Comparison of ENCODE assay signal across 13 mouse cellular contexts in the genomic region with DNA sequence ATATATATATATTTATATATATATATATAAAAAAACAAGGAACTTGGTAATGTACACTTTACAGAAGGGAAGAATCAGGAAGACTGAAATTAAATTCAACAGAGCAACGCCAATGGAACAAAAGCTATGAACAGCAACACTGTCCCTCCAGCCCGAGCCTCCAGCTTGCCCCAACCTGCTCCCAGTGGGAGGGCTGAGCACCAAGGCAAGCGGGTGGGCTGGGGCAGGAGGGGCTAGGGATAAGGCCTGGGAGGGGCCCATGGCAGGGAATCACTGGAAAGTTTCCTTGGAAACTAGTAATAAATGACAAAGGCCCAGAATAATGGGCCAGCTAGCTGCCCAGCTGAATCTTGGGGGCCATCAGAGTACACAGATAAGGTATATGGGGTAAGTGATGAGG. TPM values are rescaled to one million over a fixed set of nuclear protein-coding genes. Genes with fewer than 3 reads are reported as not detected.
A peak's percentile ranks its signal among the peaks of the same experiment; 100 is the strongest.
DNase-seq lines count a peak whose midpoint lies in the region; ATAC-seq and TF ChIP-seq lines count a peak whose summit lies in the region.
"Had no signal": no experiment of that assay in that cellular context is flagged by ENCODE, and none has a peak within 500 bp of the region (broad histone marks: within the 10 kb centered on the region; RNA-seq: fewer than 3 reads in every experiment).

No protein-coding gene starts in this region.

- 0 out of 2 replicates have a peak, but pooled peaks have one; percentile 51 for ATAC-seq in intestine, embryonic 14.5 days (replicated peaks; ENCODE audit: low FRiP score, low TSS enrichment, low read depth)
- no peak for ATAC-seq in intestine, postnatal 0 days
- no peak for ATAC-seq in embryonic facial prominence, embryonic 12.5 days (ENCODE audit: insufficient number of reproducible peaks, insufficient read depth, low FRiP score, low TSS enrichment)
- 0 out of 2 replicates have a peak, but pooled peaks have one; percentile 8 for ATAC-seq in intestine, embryonic 15.5 days
- ATAC-seq in monocyte, adult 5-6 weeks (replicated peaks; ENCODE audit: insufficient number of reproducible peaks, low FRiP score, low TSS enrichment, poor library complexity, severe bottlenecking): no peak

- DNase-seq in intestine, embryonic 14.5 days (ENCODE audit: low spot score): no peak
- DNase-seq in thymus, postnatal 0 days (ENCODE audit: low spot score): no peak
- DNase-seq: cerebellum, adult 8-10 months; gastrocnemius, postnatal 25 days; kidney, adult 2 months; lung, postnatal 4 days; right cerebral cortex, postnatal 25 days had no signal

- no peak overlapping the region for H3K9ac ChIP-seq in intestine, embryonic 14.5 days (ENCODE audit: low read length)
- no peak overlapping the region for H3K9ac ChIP-seq in intestine, postnatal 0 days (ENCODE audit: low read depth, low read length)
- H3K9ac ChIP-seq in embryonic facial prominence, embryonic 12.5 days: no peak overlapping the region
- no peak overlapping the region for H3K9ac ChIP-seq in intestine, embryonic 15.5 days
- H3K9ac ChIP-seq: embryonic facial prominence, embryonic 15.5 days had no signal

- no peak overlapping the region for H3K4me3 ChIP-seq in intestine, embryonic 14.5 days (ENCODE audit: low read depth, low read length)
- H3K4me3 ChIP-seq in intestine, postnatal 0 days (ENCODE audit: low read depth, low read length): no peak overlapping the region
- no peak overlapping the region for H3K4me3 ChIP-seq in bone marrow macrophage, adult 2 months (ENCODE audit: insufficient read depth, low read length)
- H3K4me3 ChIP-seq in embryonic facial prominence, embryonic 12.5 days: no peak overlapping the region
- no peak overlapping the region for H3K4me3 ChIP-seq in intestine, embryonic 15.5 days (replicated peaks)
- H3K4me3 ChIP-seq: embryonic facial prominence, embryonic 15.5 days had no signal

- H3K9me3 ChIP-seq in intestine, embryonic 14.5 days (ENCODE audit: control insufficient read depth, low read length): no peaks in the 10 kb centered on the region
- no peaks in the 10 kb centered on the region for H3K9me3 ChIP-seq in intestine, postnatal 0 days (ENCODE audit: control insufficient read depth)
- H3K9me3 ChIP-seq in embryonic facial prominence, embryonic 12.5 days: no peaks in the 10 kb centered on the region
- H3K9me3 ChIP-seq in intestine, embryonic 15.5 days: no peaks in the 10 kb centered on the region
- H3K9me3 ChIP-seq: embryonic facial prominence, embryonic 15.5 days had no signal

- H3K36me3 ChIP-seq in intestine, embryonic 14.5 days (ENCODE audit: control insufficient read depth, insufficient read depth, low read length): peaks cover 79% of the 10 kb centered on the region
- peaks cover 52% of the 10 kb centered on the region for H3K36me3 ChIP-seq in intestine, postnatal 0 days (ENCODE audit: control insufficient read depth, insufficient read depth)
- peaks cover 79% of the 10 kb centered on the region for H3K36me3 ChIP-seq in embryonic facial prominence, embryonic 12.5 days
- H3K36me3 ChIP-seq in intestine, embryonic 15.5 days: peaks cover 24% of the 10 kb centered on the region

- no peak for TF ChIP-seq CTCF in intestine, postnatal 0 days (IDR thresholded peaks at IDR 0.05; ENCODE audit: low read depth)
- TF ChIP-seq CTCF in bone marrow macrophage, adult 2 months (IDR thresholded peaks at IDR 0.05; ENCODE audit: low read depth, low read length): no peak

- H3K27me3 ChIP-seq in intestine, embryonic 14.5 days (replicated peaks; ENCODE audit: control insufficient read depth, insufficient read depth, low read length): no peaks in the 10 kb centered on the region
- H3K27me3 ChIP-seq in intestine, postnatal 0 days (replicated peaks; ENCODE audit: control insufficient read depth, insufficient read depth, low read length): no peaks in the 10 kb centered on the region
- H3K27me3 ChIP-seq in embryonic facial prominence, embryonic 12.5 days: no peaks in the 10 kb centered on the region
- H3K27me3 ChIP-seq in intestine, embryonic 15.5 days (replicated peaks): no peaks in the 10 kb centered on the region
- H3K27me3 ChIP-seq: embryonic facial prominence, embryonic 15.5 days had no signal

- WGBS in intestine, embryonic 14.5 days: 58% methylated on average over 3 of the region's 3 CpGs
- WGBS in intestine, postnatal 0 days: 57% methylated on average over 3 of the region's 3 CpGs
- WGBS in embryonic facial prominence, embryonic 12.5 days: 50% methylated on average over 3 of the region's 3 CpGs
- 57% methylated on average over 3 of the region's 3 CpGs for WGBS in intestine, embryonic 15.5 days

- no peaks in the 10 kb centered on the region for H3K4me1 ChIP-seq in intestine, embryonic 14.5 days (replicated peaks; ENCODE audit: control insufficient read depth, insufficient read depth, low read length)
- H3K4me1 ChIP-seq in intestine, postnatal 0 days (replicated peaks; ENCODE audit: control insufficient read depth, insufficient read depth, low read length): no peaks in the 10 kb centered on the region
- H3K4me1 ChIP-seq in bone marrow macrophage, adult 2 months (ENCODE audit: control insufficient read depth, insufficient read depth, low read length): peaks cover 36% of the 10 kb centered on the region
- peaks cover 4% of the 10 kb centered on the region; the same call in 1 of the 2 replicates for H3K4me1 ChIP-seq in embryonic facial prominence, embryonic 12.5 days
- peaks cover 5% of the 10 kb centered on the region; the same call in 1 of the 2 replicates for H3K4me1 ChIP-seq in intestine, embryonic 15.5 days (replicated peaks)

- H3K27ac ChIP-seq in intestine, embryonic 14.5 days (ENCODE audit: low read depth): 0 out of 2 replicates have a peak overlapping the region, but pooled peaks have one; percentile 16
- H3K27ac ChIP-seq in intestine, postnatal 0 days (ENCODE audit: low read depth, low read length): no peak overlapping the region
- peak overlapping the region; percentile 32 for H3K27ac ChIP-seq in bone marrow macrophage, adult 2 months (ENCODE audit: insufficient read depth, low read depth, low read length)
- peak overlapping the region; percentile 69; the same call in 1 of the 2 replicates for H3K27ac ChIP-seq in embryonic facial prominence, embryonic 12.5 days
- H3K27ac ChIP-seq in intestine, embryonic 15.5 days: peak overlapping the region; percentile 54; the same call in 1 of the 2 replicates

- no peak for TF ChIP-seq POLR2A in bone marrow macrophage, adult 2 months (IDR thresholded peaks at IDR 0.05; ENCODE audit: borderline replicate concordance, low read depth, low read length)

- no peak overlapping the region for H3K4me2 ChIP-seq in intestine, embryonic 14.5 days (ENCODE audit: low read length)
- no peak overlapping the region for H3K4me2 ChIP-seq in intestine, postnatal 0 days (replicated peaks; ENCODE audit: low read depth)
- H3K4me2 ChIP-seq in embryonic facial prominence, embryonic 12.5 days (replicated peaks): no peak overlapping the region
- H3K4me2 ChIP-seq in intestine, embryonic 15.5 days (replicated peaks): no peak overlapping the region
- H3K4me2 ChIP-seq: embryonic facial prominence, embryonic 15.5 days had no signal

RNA-seq across cellular contexts. Expression of a gene that starts 24.7 kb away (rescaled TPM):
- 166 and 184 TPM in 2 replicates for polyA plus RNA-seq in intestine, embryonic 14.5 days (2014; fragmentation: Nextera tagmentation; extraction: Ambion mirVana)
- 141 and 152 TPM in 2 replicates for polyA plus RNA-seq in intestine, postnatal 0 days (2015; fragmentation: Nextera tagmentation; extraction: Ambion mirVana)
- polyA plus RNA-seq in bone marrow macrophage, adult 2 months (2012; ENCODE audit: insufficient read depth, insufficient read length, missing spikeins): 51.5 and 58.1 TPM in 2 replicates
- 299 TPM in 2 replicates for polyA plus RNA-seq in embryonic facial prominence, embryonic 12.5 days (2016; fragmentation: Nextera tagmentation; extraction: Ambion mirVana)
- polyA plus RNA-seq in intestine, embryonic 15.5 days (2015; fragmentation: Nextera tagmentation; extraction: Ambion mirVana): 196 and 203 TPM in 2 replicates
- 113 and 118 TPM in 2 replicates for polyA plus RNA-seq in thymus, postnatal 0 days (2015; fragmentation: Nextera tagmentation; extraction: Ambion mirVana)
- 72.0 to 107 TPM (median 78.2 TPM) in 3 replicates for total RNA-seq in monocyte, adult 5-6 weeks (2017)

Comparison
In these comparisons a context has a peak if more than half of its experiments do, and no peak if none do; other contexts are left out.
1. ATAC-seq: peak in intestine, embryonic 14.5 days (single experiment) and intestine, embryonic 15.5 days (single experiment); none in intestine, postnatal 0 days (single experiment), embryonic facial prominence, embryonic 12.5 days (single experiment) and monocyte, adult 5-6 weeks (single experiment).